Mouse (Mus musculus) kidney, adult 2 months (tissue): Measurements from ENCODE around the gene Ccdc87. TPM values are rescaled to one million over a fixed set of nuclear protein-coding genes. Genes with fewer than 3 reads are reported as not detected.
A peak's percentile ranks its signal among the peaks of the same experiment; 100 is the strongest.

ENCODE experiments used
- DNase-seq: peaks from one replicate; pipeline ENCODE4 v3.0.0; 2021
- H3K27ac ChIP-seq: fragments of 200-500 bp; 2 replicates; pipeline ENCODE4 v1.5.1; 2012; ENCODE audit warnings: low read depth, low read length, control low read depth, inconsistent platforms; ENCODE audit not compliant: insufficient read depth
- H3K27me3 ChIP-seq: fragments of 200-500 bp; replicated peaks from 2 replicates; pipeline ENCODE4 v1.6.1; 2012; ENCODE audit warnings: mild to moderate bottlenecking, moderate library complexity, low read length, inconsistent platforms; ENCODE audit not compliant: control insufficient read depth, insufficient read depth
- H3K36me3 ChIP-seq: fragments of 200-500 bp; 2 replicates; pipeline ENCODE4 v1.6.1; 2012; ENCODE audit warnings: mild to moderate bottlenecking, moderate library complexity, low read length, inconsistent platforms; ENCODE audit not compliant: control insufficient read depth, insufficient read depth
- H3K4me1 ChIP-seq: fragments of 200-500 bp; 2 replicates; pipeline ENCODE4 v1.6.1; 2011; ENCODE audit warnings: low read length; ENCODE audit not compliant: control insufficient read depth, insufficient read depth
- H3K4me3 ChIP-seq: fragments of 200-500 bp; 2 replicates; pipeline ENCODE4 v1.5.1; 2011; ENCODE audit warnings: mild to moderate bottlenecking, low read depth, low read length, control low read depth; ENCODE audit not compliant: insufficient read depth
- CTCF ChIP-seq: fragments of 200-500 bp; conservative IDR thresholded peaks from 2 replicates; pipeline ENCODE4 v1.5.1; 2011; ENCODE audit warnings: low read depth, mild to moderate bottlenecking, control low read depth, low read length, moderate library complexity, mixed read lengths; ENCODE audit not compliant: insufficient read depth, insufficient read length
- POLR2A ChIP-seq: fragments of 200-500 bp; IDR thresholded peaks from one replicate; pipeline ENCODE4 v1.6.1; 2011; ENCODE audit warnings: low read depth, low read length, control low read depth
- WGBS: fragments of 180-500 bp; shearing (Covaris S2); methylation state at CpG from one replicate; pipeline ENCODE4 v1.1.7; 2018; 5-methylcytosine and 5-hydroxymethylcytosine counted together
- polyA plus RNA-seq: library from polyadenylated mRNA; depleted of rRNA; stranded (reverse); fragments of >200 nt; gene quantifications from 2 replicates; pipeline ENCODE4 v1.2.3, GENCODE M21; 2012; rRNA removed

Gene Ccdc87
- polyA plus RNA-seq = 0.08 and 0.15 TPM in 2 replicates

DNA sequence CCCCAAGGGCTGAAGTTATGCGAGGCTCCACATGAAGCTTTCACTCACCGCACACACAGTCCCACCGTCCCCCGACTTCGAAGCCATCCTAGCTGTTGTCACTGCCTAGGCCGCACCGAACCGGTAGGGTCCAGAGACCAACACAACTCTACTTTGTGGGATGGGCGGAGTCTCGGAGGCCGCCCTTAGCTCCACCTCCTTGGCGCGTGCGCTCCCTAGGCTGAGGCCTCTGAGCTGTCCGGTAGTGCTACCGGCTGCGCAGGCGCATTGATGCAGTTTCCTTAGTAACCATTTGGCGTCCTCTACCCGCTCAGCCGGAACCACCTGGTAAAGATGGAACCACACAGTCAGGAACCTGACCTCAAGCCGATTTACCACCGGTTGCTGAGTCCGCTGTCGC is at the start of gene Ccdc87, which contains the start of gene Ccs:
Ccdc87 (plus strand) TSS at position 218 of the 400 bp plus-strand sequence.
Ccs (minus strand) TSS at position 184 of the 400 bp plus-strand sequence.
- Histone ChIP-seq H3K36me3 (no peaks in the 10 kb centered on the region), H3K27me3 (no peaks in the 10 kb centered on the region), H3K4me3 (peak within 1 kb of the TSS; percentile 68), H3K4me1 (peaks cover 15% of the 10 kb centered on the region; the same call in 1 of the 2 replicates), H3K27ac (peak within 1 kb of the TSS; percentile 45)
- DNase-seq = peak; percentile 99
- TF ChIP-seq POLR2A (peak; percentile 79), CTCF (no peak; the same call in 1 of the 2 replicates)
- under 1% methylated on average over 25 of the region's 25 CpGs for WGBS

GRCm38 (mm10) chr19:4793281-4793830 is 45.8 kb upstream of the Ccdc87 start:
- TF ChIP-seq POLR2A (no peak), CTCF (no peak)
- Histone ChIP-seq H3K36me3 (peaks cover 13% of the 10 kb centered on the region), H3K4me3 (peak overlapping the region; percentile 87), H3K27ac (peak overlapping the region; percentile 66), H3K27me3 (no peaks in the 10 kb centered on the region), H3K4me1 (peaks cover 18% of the 10 kb centered on the region)
- DNase-seq = no peak
- WGBS = under 1% methylated on average over 16 of the region's 16 CpGs

DNA sequence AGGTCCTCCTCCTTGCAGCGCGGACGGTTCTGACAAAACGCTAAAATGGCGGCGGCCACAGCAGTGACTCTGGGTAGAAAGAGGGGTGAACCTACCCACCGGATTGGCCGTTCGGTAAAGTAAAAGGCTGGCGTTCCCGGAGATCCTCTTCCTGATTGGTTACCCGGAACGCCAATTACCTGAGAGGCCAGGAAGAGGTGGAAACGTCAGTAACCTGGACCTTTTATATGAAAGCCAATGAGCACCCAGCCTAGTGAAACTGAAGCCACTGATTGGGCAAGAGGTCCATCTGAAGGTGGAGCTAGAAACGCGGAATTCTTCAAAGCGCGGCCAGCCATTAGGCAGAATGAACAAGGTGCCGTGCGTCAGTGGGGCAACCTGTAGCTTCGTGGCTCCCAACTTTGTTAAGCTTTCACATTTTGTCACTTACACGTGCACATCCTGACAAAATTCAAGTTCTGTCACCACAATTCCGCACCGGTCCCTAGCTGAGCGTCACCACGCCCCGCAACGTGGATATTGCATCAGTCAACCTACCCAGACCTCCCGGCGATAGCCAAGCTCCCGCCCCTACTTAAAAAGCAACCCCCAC is 45.2 kb upstream of the Ccdc87 start, which contains the start of gene Rbm4:
Rbm4 (minus strand) TSS at position 71 of the 592 bp plus-strand sequence.
- Histone ChIP-seq H3K36me3 (peaks cover 11% of the 10 kb centered on the region), H3K4me3 (peak within 1 kb of the TSS; percentile 87), H3K27me3 (no peaks in the 10 kb centered on the region), H3K4me1 (peaks cover 17% of the 10 kb centered on the region), H3K27ac (peak within 1 kb of the TSS; percentile 66)
- DNase-seq = peak; percentile 100
- TF ChIP-seq POLR2A = peak; percentile 27
- no peak for TF ChIP-seq CTCF
- under 1% methylated on average over 31 of the region's 31 CpGs for WGBS

DNA sequence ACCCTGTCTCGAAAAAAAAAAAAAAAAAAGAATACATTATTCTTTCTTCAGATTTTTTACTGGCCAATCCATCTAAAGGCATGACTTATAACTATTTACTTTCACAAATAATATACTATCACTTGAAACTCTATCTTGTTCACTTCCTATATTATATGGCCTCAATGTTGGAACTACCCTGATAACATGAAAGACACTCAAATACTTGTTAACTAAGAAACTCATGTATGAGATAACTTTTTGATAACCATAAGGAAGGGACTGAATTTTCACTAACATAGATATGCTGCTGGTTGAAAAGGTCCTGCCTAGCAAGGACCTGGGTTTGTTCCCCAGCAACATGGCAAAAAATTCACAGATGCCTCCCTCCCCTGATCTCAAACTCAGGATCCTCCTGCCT is 43.2 kb upstream of the Ccdc87 start:
- H3K27ac ChIP-seq = no peak overlapping the region
- H3K36me3 ChIP-seq = peaks cover 7% of the 10 kb centered on the region
- peaks cover 11% of the 10 kb centered on the region; the same call in 1 of the 2 replicates for H3K4me1 ChIP-seq
- no peaks in the 10 kb centered on the region for H3K27me3 ChIP-seq
- TF ChIP-seq CTCF (no peak), POLR2A (no peak)
- no peak overlapping the region for H3K4me3 ChIP-seq
- 75% methylated on average over 1 of the region's 1 CpGs for WGBS
- DNase-seq = no peak

DNA sequence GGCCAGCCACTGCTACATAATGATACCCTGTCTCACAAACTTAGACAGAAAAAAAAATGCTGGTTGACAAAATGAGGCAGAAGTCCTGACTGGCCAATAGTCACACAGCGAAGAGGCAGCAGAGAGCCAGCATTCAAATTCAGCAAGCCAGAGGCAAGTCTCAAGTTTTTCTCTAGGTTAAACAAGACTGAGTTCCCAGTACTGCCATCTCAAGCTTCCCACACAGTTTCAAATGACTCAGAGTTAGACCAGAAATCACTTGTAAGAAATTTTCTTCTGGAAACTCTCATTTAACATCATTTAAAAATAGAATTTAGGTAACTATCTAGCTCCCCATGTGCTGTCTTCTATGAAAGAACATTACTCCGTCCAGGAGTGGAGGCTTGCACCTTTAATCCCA is 41.3 kb upstream of the Ccdc87 start:
- Histone ChIP-seq H3K4me3 (no peak overlapping the region), H3K27me3 (no peaks in the 10 kb centered on the region), H3K4me1 (peaks cover 11% of the 10 kb centered on the region; the same call in 1 of the 2 replicates), H3K27ac (no peak overlapping the region), H3K36me3 (no peaks in the 10 kb centered on the region; the same call in 1 of the 2 replicates)
- 97% methylated on average over 2 of the region's 2 CpGs for WGBS
- no peak for DNase-seq
- TF ChIP-seq POLR2A (no peak), CTCF (no peak)

DNA sequence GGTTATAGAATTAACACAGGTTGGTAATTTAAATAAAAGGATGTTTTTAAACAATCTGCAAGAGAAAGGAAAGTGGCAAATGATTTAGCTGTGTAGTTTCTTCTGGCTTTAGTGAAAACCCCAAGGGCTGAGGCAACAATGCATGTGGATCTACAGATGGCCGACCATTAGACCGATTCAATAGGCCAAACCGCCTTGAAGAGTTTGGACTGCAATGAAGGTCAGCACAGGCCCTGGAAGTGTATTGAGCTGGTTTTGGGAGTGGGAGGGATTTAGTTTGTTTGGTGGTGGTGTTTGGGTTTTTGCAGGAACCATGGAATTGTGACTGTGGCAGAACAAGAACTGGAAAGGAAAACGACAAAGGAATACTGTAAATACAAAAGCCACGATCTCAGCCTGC is 40.1 kb upstream of the Ccdc87 start:
- 82% methylated on average over 5 of the region's 5 CpGs for WGBS

DNA sequence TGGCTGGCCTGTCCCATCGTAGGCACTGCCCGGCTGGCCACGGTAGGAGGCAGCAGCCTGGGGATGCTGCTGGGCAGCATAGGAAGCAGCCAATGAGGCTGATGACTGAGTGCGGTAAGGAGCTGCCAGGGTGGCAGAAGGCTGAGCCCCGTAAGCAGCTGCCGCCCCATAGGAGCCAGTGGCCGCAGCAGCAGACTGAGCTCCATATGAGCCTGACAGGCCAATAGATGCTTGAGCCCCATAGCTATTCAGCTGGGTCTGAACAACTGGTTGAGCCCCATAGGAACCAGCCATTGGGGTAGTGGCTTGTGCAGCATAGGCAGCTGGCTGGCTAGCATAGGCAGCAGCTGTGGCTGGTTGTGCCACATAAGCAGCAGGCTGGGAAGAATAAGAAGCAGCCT is 36.5 kb upstream of the Ccdc87 start:
- DNase-seq = no peak
- TF ChIP-seq POLR2A (no peak), CTCF (no peak)
- Histone ChIP-seq H3K36me3 (no peaks in the 10 kb centered on the region; the same call in 1 of the 2 replicates), H3K4me1 (no peaks in the 10 kb centered on the region; the same call in 1 of the 2 replicates), H3K4me3 (no peak overlapping the region), H3K27me3 (no peaks in the 10 kb centered on the region), H3K27ac (no peak overlapping the region)
- WGBS = 92% methylated on average over 7 of the region's 7 CpGs

More for the DNA sequence above, 40.1 kb upstream of the Ccdc87 start:
- no peak overlapping the region for H3K4me3 ChIP-seq
- H3K36me3 ChIP-seq = no peaks in the 10 kb centered on the region; the same call in 1 of the 2 replicates
- H3K27me3 ChIP-seq = no peaks in the 10 kb centered on the region
- no peak overlapping the region for H3K27ac ChIP-seq
- no peak for DNase-seq
- TF ChIP-seq CTCF = no peak
- TF ChIP-seq POLR2A = no peak
- H3K4me1 ChIP-seq = peaks cover 10% of the 10 kb centered on the region; the same call in 1 of the 2 replicates

DNA sequence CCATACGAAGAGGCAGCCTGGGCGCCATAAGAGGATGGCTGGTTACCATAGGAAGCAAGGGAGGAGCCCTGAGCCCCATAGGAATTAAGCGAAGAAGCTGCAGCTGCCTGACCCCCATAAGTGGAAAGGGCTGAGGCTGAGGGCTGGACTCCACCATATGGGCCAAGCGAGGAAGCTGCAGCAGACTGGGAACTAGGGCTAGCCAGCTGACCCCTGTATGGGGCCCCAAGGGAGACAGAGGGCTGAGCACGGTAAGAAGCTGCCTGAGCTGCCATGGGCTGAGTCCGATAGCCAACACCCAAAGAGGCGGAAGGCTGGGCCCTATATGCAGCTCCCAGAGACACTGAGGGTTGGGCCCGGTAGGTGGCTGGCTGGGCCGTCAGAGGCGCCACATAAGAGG is 35.9 kb upstream of the Ccdc87 start:
- Histone ChIP-seq H3K36me3 (no peaks in the 10 kb centered on the region; the same call in 1 of the 2 replicates), H3K4me3 (no peak overlapping the region), H3K27ac (no peak overlapping the region), H3K4me1 (no peaks in the 10 kb centered on the region; the same call in 1 of the 2 replicates), H3K27me3 (no peaks in the 10 kb centered on the region)
- no peak for TF ChIP-seq CTCF
- no peak for TF ChIP-seq POLR2A
- WGBS = 81% methylated on average over 10 of the region's 10 CpGs
- no peak for DNase-seq
